Mouse (Mus musculus): Measurements from ENCODE around the gene Chd4. TPM values are rescaled to one million over a fixed set of nuclear protein-coding genes. Genes with fewer than 3 reads are reported as not detected.
A peak's percentile ranks its signal among the peaks of the same experiment; 100 is the strongest.
"Not testable (repeated sequence)": the region's sequence is repeated elsewhere in the genome, so short reads cannot be mapped to it uniquely, and the experiment has no call there.

The Chd4 gene
- 58.2 and 59.4 TPM in 2 replicates for polyA plus RNA-seq (2015; fragmentation: Nextera tagmentation; extraction: Ambion mirVana)

GRCm38 (mm10) chr6:125095391-125096278 is at the start of gene Chd4:
Gene Chd4, plus strand, starts transcription at chr6:125095981.
- ATAC-seq (ENCODE audit: low read depth), result peak; percentile 81
- peak within 1 kb of the TSS; percentile 92 for H3K9ac ChIP-seq (ENCODE audit: low read length)
- H3K4me3 ChIP-seq (ENCODE audit: low read length), result peak within 1 kb of the TSS; percentile 90
- H3K27ac ChIP-seq (ENCODE audit: low read length), result peak within 1 kb of the TSS; percentile 95
- H3K36me3 ChIP-seq (ENCODE audit: control insufficient read depth, insufficient read depth, low read length), result peaks cover 10% of the 10 kb centered on the region
- no peaks in the 10 kb centered on the region for H3K9me3 ChIP-seq (ENCODE audit: control insufficient read depth, low read length)
- H3K4me1 ChIP-seq (replicated peaks; ENCODE audit: control insufficient read depth, insufficient read depth, low read length), result peaks cover 32% of the 10 kb centered on the region
- 2% methylated on average over 41 of the region's 45 CpGs for WGBS
- peak within 1 kb of the TSS; percentile 95 for H3K4me2 ChIP-seq (ENCODE audit: low read depth, low read length)
- no peaks in the 10 kb centered on the region for H3K27me3 ChIP-seq (ENCODE audit: control insufficient read depth, insufficient read depth, low read depth, low read length)

GRCm38 (mm10) chr6:125046691-125047090 is 49.1 kb upstream of the Chd4 start:
- Histone ChIP-seq H3K4me1 (replicated peaks; ENCODE audit: control insufficient read depth, insufficient read depth, low read length) (no peaks in the 10 kb centered on the region), H3K9me3 (ENCODE audit: control insufficient read depth, low read length) (no peaks in the 10 kb centered on the region), H3K4me3 (ENCODE audit: low read length) (no peak overlapping the region), H3K4me2 (ENCODE audit: low read depth, low read length) (no peak overlapping the region), H3K27me3 (ENCODE audit: control insufficient read depth, insufficient read depth, low read depth, low read length) (no peaks in the 10 kb centered on the region), H3K27ac (ENCODE audit: low read length) (no peak overlapping the region), H3K9ac (ENCODE audit: low read length) (no peak overlapping the region), H3K36me3 (ENCODE audit: control insufficient read depth, insufficient read depth, low read length) (peaks cover 34% of the 10 kb centered on the region)
- 34% methylated on average over 5 of the region's 5 CpGs for WGBS
- ATAC-seq (ENCODE audit: low read depth), result peak; percentile 66

GRCm38 (mm10) chr6:125049678-125050077 is 46.1 kb upstream of the Chd4 start, which contains the start of gene Acrbp:
Gene Acrbp, plus strand, starts transcription at chr6:125049689.
- Histone ChIP-seq H3K4me2 (ENCODE audit: low read depth, low read length) (no peak within 1 kb of the TSS), H3K9me3 (ENCODE audit: control insufficient read depth, low read length) (no peaks in the 10 kb centered on the region), H3K4me3 (ENCODE audit: low read length) (no peak within 1 kb of the TSS), H3K9ac (ENCODE audit: low read length) (no peak within 1 kb of the TSS), H3K27ac (ENCODE audit: low read length) (no peak within 1 kb of the TSS), H3K4me1 (replicated peaks; ENCODE audit: control insufficient read depth, insufficient read depth, low read length) (no peaks in the 10 kb centered on the region), H3K27me3 (ENCODE audit: control insufficient read depth, insufficient read depth, low read depth, low read length) (no peaks in the 10 kb centered on the region), H3K36me3 (ENCODE audit: control insufficient read depth, insufficient read depth, low read length) (peaks cover 38% of the 10 kb centered on the region)
- 42% methylated on average over 20 of the region's 20 CpGs for WGBS
- no peak for ATAC-seq (ENCODE audit: low read depth)

GRCm38 (mm10) chr6:125051237-125051636 is 44.5 kb upstream of the Chd4 start:
- WGBS, result 61% methylated on average over 5 of the region's 5 CpGs
- Histone ChIP-seq H3K36me3 (ENCODE audit: control insufficient read depth, insufficient read depth, low read length) (peaks cover 30% of the 10 kb centered on the region), H3K27me3 (ENCODE audit: control insufficient read depth, insufficient read depth, low read depth, low read length) (no peaks in the 10 kb centered on the region), H3K4me3 (ENCODE audit: low read length) (no peak overlapping the region), H3K27ac (ENCODE audit: low read length) (no peak overlapping the region), H3K9me3 (ENCODE audit: control insufficient read depth, low read length) (no peaks in the 10 kb centered on the region), H3K9ac (ENCODE audit: low read length) (no peak overlapping the region), H3K4me2 (ENCODE audit: low read depth, low read length) (no peak overlapping the region), H3K4me1 (replicated peaks; ENCODE audit: control insufficient read depth, insufficient read depth, low read length) (no peaks in the 10 kb centered on the region)
- ATAC-seq (ENCODE audit: low read depth), result no peak

GRCm38 (mm10) chr6:125061493-125061892 is 34.3 kb upstream of the Chd4 start:
- ATAC-seq (ENCODE audit: low read depth), result peak; percentile 59; the same call in 1 of the 2 replicates

GRCm38 (mm10) chr6:125062511-125062910 is 33.3 kb upstream of the Chd4 start:
- Histone ChIP-seq H3K27ac (ENCODE audit: low read length) (no peak overlapping the region), H3K36me3 (ENCODE audit: control insufficient read depth, insufficient read depth, low read length) (no peaks in the 10 kb centered on the region), H3K9ac (ENCODE audit: low read length) (no peak overlapping the region), H3K4me3 (ENCODE audit: low read length) (no peak overlapping the region), H3K27me3 (ENCODE audit: control insufficient read depth, insufficient read depth, low read depth, low read length) (no peaks in the 10 kb centered on the region), H3K4me1 (replicated peaks; ENCODE audit: control insufficient read depth, insufficient read depth, low read length) (peaks cover 2% of the 10 kb centered on the region; the same call in 1 of the 2 replicates), H3K4me2 (ENCODE audit: low read depth, low read length) (no peak overlapping the region), H3K9me3 (ENCODE audit: control insufficient read depth, low read length) (no peaks in the 10 kb centered on the region)
- ATAC-seq (ENCODE audit: low read depth), result no peak
- WGBS, result 74% methylated on average over 5 of the region's 5 CpGs

More at GRCm38 (mm10) chr6:125061493-125061892, 34.3 kb upstream of the Chd4 start:
- Histone ChIP-seq H3K9ac (ENCODE audit: low read length) (no peak overlapping the region; the same call in 1 of the 2 replicates), H3K9me3 (ENCODE audit: control insufficient read depth, low read length) (no peaks in the 10 kb centered on the region), H3K4me1 (replicated peaks; ENCODE audit: control insufficient read depth, insufficient read depth, low read length) (peaks cover 2% of the 10 kb centered on the region; the same call in 1 of the 2 replicates), H3K27ac (ENCODE audit: low read length) (no peak overlapping the region), H3K36me3 (ENCODE audit: control insufficient read depth, insufficient read depth, low read length) (no peaks in the 10 kb centered on the region), H3K4me2 (ENCODE audit: low read depth, low read length) (no peak overlapping the region), H3K4me3 (ENCODE audit: low read length) (no peak overlapping the region), H3K27me3 (ENCODE audit: control insufficient read depth, insufficient read depth, low read depth, low read length) (no peaks in the 10 kb centered on the region)
- WGBS, result 17% methylated on average over 6 of the region's 6 CpGs

- no peak overlapping the region for H3K9ac ChIP-seq (ENCODE audit: low read length)
- WGBS, result 76% methylated on average over 6 of the region's 6 CpGs
- H3K4me3 ChIP-seq (ENCODE audit: low read length), result no peak overlapping the region
- no peaks in the 10 kb centered on the region for H3K27me3 ChIP-seq (ENCODE audit: control insufficient read depth, insufficient read depth, low read depth, low read length)
- ATAC-seq (ENCODE audit: low read depth), result no peak
- no peak overlapping the region for H3K27ac ChIP-seq (ENCODE audit: low read length)
- no peak overlapping the region for H3K4me2 ChIP-seq (ENCODE audit: low read depth, low read length)
- H3K4me1 ChIP-seq (replicated peaks; ENCODE audit: control insufficient read depth, insufficient read depth, low read length), result peaks cover 2% of the 10 kb centered on the region; the same call in 1 of the 2 replicates
- no peaks in the 10 kb centered on the region for H3K9me3 ChIP-seq (ENCODE audit: control insufficient read depth, low read length)
- no peaks in the 10 kb centered on the region for H3K36me3 ChIP-seq (ENCODE audit: control insufficient read depth, insufficient read depth, low read length)
Measured at GRCm38 (mm10) chr6:125063906-125064305, 31.9 kb upstream of the Chd4 start.

- no CpG with 5 or more reads among the region's 1 CpGs for WGBS
- not testable (repeated sequence) for H3K4me1 ChIP-seq (replicated peaks; ENCODE audit: control insufficient read depth, insufficient read depth, low read length); H3K4me3 ChIP-seq (ENCODE audit: low read length); ATAC-seq (ENCODE audit: low read depth); H3K9me3 ChIP-seq (ENCODE audit: control insufficient read depth, low read length); H3K4me2 ChIP-seq (ENCODE audit: low read depth, low read length); H3K9ac ChIP-seq (ENCODE audit: low read length); H3K27me3 ChIP-seq (ENCODE audit: control insufficient read depth, insufficient read depth, low read depth, low read length); H3K36me3 ChIP-seq (ENCODE audit: control insufficient read depth, insufficient read depth, low read length); H3K27ac ChIP-seq (ENCODE audit: low read length)
Measured at GRCm38 (mm10) chr6:125065223-125065622, 30.6 kb upstream of the Chd4 start.

- no peak within 1 kb of the TSS for H3K4me3 ChIP-seq (ENCODE audit: low read length)
- no peak within 1 kb of the TSS for H3K27ac ChIP-seq (ENCODE audit: low read length)
- no peak within 1 kb of the TSS for H3K4me2 ChIP-seq (ENCODE audit: low read depth, low read length)
- H3K27me3 ChIP-seq (ENCODE audit: control insufficient read depth, insufficient read depth, low read depth, low read length), result no peaks in the 10 kb centered on the region
- no peaks in the 10 kb centered on the region for H3K36me3 ChIP-seq (ENCODE audit: control insufficient read depth, insufficient read depth, low read length)
- ATAC-seq (ENCODE audit: low read depth), result no peak
- H3K9me3 ChIP-seq (ENCODE audit: control insufficient read depth, low read length), result no peaks in the 10 kb centered on the region
- 55% methylated on average over 8 of the region's 8 CpGs for WGBS
- no peak within 1 kb of the TSS for H3K9ac ChIP-seq (ENCODE audit: low read length)
- H3K4me1 ChIP-seq (replicated peaks; ENCODE audit: control insufficient read depth, insufficient read depth, low read length), result peaks cover 9% of the 10 kb centered on the region
Measured at GRCm38 (mm10) chr6:125067571-125067995, 28.2 kb upstream of the Chd4 start, which contains the start of gene Lpar5. Gene Lpar5, plus strand, starts transcription at chr6:125067920.

Data from lung, embryonic 16.5 days (tissue).